ENCODE assay signal across 10 mouse cellular contexts in the genomic region with DNA sequence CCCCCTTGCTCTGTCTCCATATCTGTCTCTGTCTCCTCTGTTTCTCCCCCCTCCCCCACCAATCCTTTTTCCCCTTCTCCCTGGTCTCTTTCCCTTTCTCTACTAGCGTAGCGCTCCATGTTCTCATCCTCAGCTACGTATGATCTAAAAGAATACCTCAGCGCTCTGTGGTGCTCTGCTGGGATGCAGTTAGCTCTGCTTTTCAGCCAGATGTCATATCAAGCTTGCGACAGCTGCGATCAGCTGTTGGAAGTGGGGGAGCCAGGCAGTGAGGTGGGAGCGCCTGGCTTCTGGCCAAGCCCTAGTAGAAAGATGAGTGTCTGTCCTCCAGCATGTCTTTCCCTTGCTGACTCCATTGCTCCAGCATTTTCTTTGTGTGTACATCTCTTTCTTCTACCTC.
DNase-seq lines count a peak whose midpoint lies in the region; ATAC-seq lines count a peak whose summit lies in the region.
"Had no signal": no experiment of that assay in that cellular context is flagged by ENCODE, and none has a peak within 500 bp of the region (broad histone marks: within the 10 kb centered on the region; RNA-seq: fewer than 3 reads in every experiment).

No protein-coding gene starts in this region.

- no peak overlapping the region for H3K4me3 ChIP-seq in embryonic facial prominence, embryonic 12.5 days
- no peak overlapping the region for H3K4me3 ChIP-seq in embryonic facial prominence, embryonic 10.5 days
- no peak overlapping the region for H3K4me3 ChIP-seq in stomach, embryonic 15.5 days (replicated peaks)
- H3K4me3 ChIP-seq: myocyte had no signal

- no peaks in the 10 kb centered on the region for H3K9me3 ChIP-seq in embryonic facial prominence, embryonic 12.5 days
- no peaks in the 10 kb centered on the region for H3K9me3 ChIP-seq in embryonic facial prominence, embryonic 10.5 days
- no peaks in the 10 kb centered on the region for H3K9me3 ChIP-seq in stomach, embryonic 15.5 days

- no peaks in the 10 kb centered on the region for H3K27me3 ChIP-seq in embryonic facial prominence, embryonic 12.5 days
- no peaks in the 10 kb centered on the region for H3K27me3 ChIP-seq in embryonic facial prominence, embryonic 10.5 days (replicated peaks; ENCODE audit: low read depth, poor library complexity, severe bottlenecking)
- H3K27me3 ChIP-seq in stomach, embryonic 15.5 days (replicated peaks), result no peaks in the 10 kb centered on the region

- 70% methylated on average over 7 of the region's 7 CpGs for WGBS in embryonic facial prominence, embryonic 12.5 days
- 90% methylated on average over 7 of the region's 7 CpGs for WGBS in embryonic facial prominence, embryonic 10.5 days
- 41% methylated on average over 7 of the region's 7 CpGs for WGBS in stomach, embryonic 15.5 days

- no peak overlapping the region for H3K9ac ChIP-seq in embryonic facial prominence, embryonic 12.5 days
- no peak overlapping the region for H3K9ac ChIP-seq in stomach, embryonic 15.5 days

- H3K4me1 ChIP-seq in embryonic facial prominence, embryonic 12.5 days, result no peaks in the 10 kb centered on the region
- H3K4me1 ChIP-seq in embryonic facial prominence, embryonic 10.5 days, result peaks cover 24% of the 10 kb centered on the region
- 0 out of 2 replicates have a peak, but pooled peaks cover 3% of the 10 kb centered on the region for H3K4me1 ChIP-seq in stomach, embryonic 15.5 days

- DNase-seq in embryonic facial prominence, embryonic 10.5 days (ENCODE audit: low spot score), result no peak
- DNase-seq in right cerebral cortex, adult 18-20 months, result peak; percentile 6
- DNase-seq in right cerebral cortex, postnatal 36 days (ENCODE audit: low spot score in 2 of 2), result no peak
- peak; percentile 11 to 40 for DNase-seq in kidney, postnatal 36 days
- DNase-seq in adrenal gland, postnatal 4 days (ENCODE audit: low spot score in 2 of 2), result no peak
- no peak for DNase-seq in layer of hippocampus, postnatal 36 days
- DNase-seq: adrenal gland, adult 8-10 months had no signal

- H3K27ac ChIP-seq in embryonic facial prominence, embryonic 12.5 days, result no peak overlapping the region
- no peak overlapping the region for H3K27ac ChIP-seq in embryonic facial prominence, embryonic 10.5 days (replicated peaks)
- H3K27ac ChIP-seq in stomach, embryonic 15.5 days, result no peak overlapping the region

- peak; percentile 35; the same call in 1 of the 2 replicates for ATAC-seq in embryonic facial prominence, embryonic 12.5 days (ENCODE audit: insufficient number of reproducible peaks, insufficient read depth, low FRiP score, low TSS enrichment)
- ATAC-seq in stomach, embryonic 15.5 days (ENCODE audit: insufficient read depth, low FRiP score, low read depth), result no peak

- 0 out of 2 replicates have a peak overlapping the region, but pooled peaks have one; percentile 14 for H3K4me2 ChIP-seq in embryonic facial prominence, embryonic 12.5 days (replicated peaks)
- H3K4me2 ChIP-seq in stomach, embryonic 15.5 days, result peak overlapping the region; percentile 19; the same call in 1 of the 2 replicates

- H3K36me3 ChIP-seq in embryonic facial prominence, embryonic 12.5 days, result no peaks in the 10 kb centered on the region
- H3K36me3 ChIP-seq in embryonic facial prominence, embryonic 10.5 days (replicated peaks), result no peaks in the 10 kb centered on the region
- no peaks in the 10 kb centered on the region for H3K36me3 ChIP-seq in stomach, embryonic 15.5 days

Comparison
In these comparisons a context has a peak if more than half of its experiments do, and no peak if none do; other contexts are left out.
1. DNase-seq: peak in right cerebral cortex, adult 18-20 months (single experiment) and kidney, postnatal 36 days (2 of 2); none in embryonic facial prominence, embryonic 10.5 days (single experiment), right cerebral cortex, postnatal 36 days (0 of 2), adrenal gland, postnatal 4 days (0 of 2) and layer of hippocampus, postnatal 36 days (0 of 2).